Mouse (Mus musculus) embryonic facial prominence, embryonic 14.5 days (tissue): ENCODE results near the gene Fam169a. TPM values are rescaled to one million over a fixed set of nuclear protein-coding genes. Genes with fewer than 3 reads are reported as not detected.

ENCODE experiments used
- polyA plus RNA-seq: library from polyadenylated mRNA; unstranded; fragments of >200 nt; fragmentation: Nextera tagmentation; extraction: Ambion mirVana; gene quantifications from 2 replicates; pipeline ENCODE4 v1.2.1, GENCODE M21; 2014

Fam169a gene
- polyA plus RNA-seq, 1 experiment from 2014 or later = 3.2 TPM

Other genes starting within 250 kb of the Fam169a start
- 0.18 and 0.42 TPM in 2 replicates for gene Gcnt4, start 142.6 kb upstream of the Fam169a start, polyA plus RNA-seq
- gene 1700029F12Rik, start 32.9 kb upstream of the Fam169a start, polyA plus RNA-seq = not detected in 2 replicates
- 3.6 and 5.4 TPM in 2 replicates for gene Gm6169, start 32.0 kb downstream of the Fam169a start, polyA plus RNA-seq
- gene Gfm2, start 70.7 kb downstream of the Fam169a start, polyA plus RNA-seq = 21.7 and 23.1 TPM in 2 replicates
- 74.3 and 77.3 TPM in 2 replicates for gene Nsa2, start 70.7 kb downstream of the Fam169a start, polyA plus RNA-seq
- 44.4 and 46.0 TPM in 2 replicates for gene Hexb, start 131.1 kb downstream of the Fam169a start, polyA plus RNA-seq
- 9.5 TPM in 2 replicates for gene Enc1, start 173.8 kb downstream of the Fam169a start, polyA plus RNA-seq